Mouse (Mus musculus): ENCODE measurements at regions not wholly inside any gene's neighbourhood (a gene's known extent, or its start where the extent isn't known, plus 50 kb on each side); places are given as distances from the start of the nearest gene placed in this dataset.

DNA sequence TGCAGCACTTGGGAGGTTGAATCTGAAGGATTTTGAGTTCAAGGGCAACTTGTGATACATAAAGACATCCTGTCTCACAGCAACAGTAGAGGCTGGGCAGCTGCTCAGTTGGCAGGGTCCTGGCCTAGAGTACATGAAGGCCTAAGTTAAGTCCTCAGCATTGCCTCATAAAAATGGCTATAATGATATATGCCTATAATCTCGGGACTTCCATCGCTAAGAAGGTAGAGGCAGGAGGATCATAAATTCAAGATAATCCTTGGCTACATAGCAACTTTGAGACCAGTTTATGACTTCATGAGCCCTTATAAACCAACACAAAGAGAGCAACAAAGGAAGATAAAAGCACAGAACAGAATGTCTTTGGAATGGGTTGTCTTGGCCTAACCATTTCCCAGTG is 570.0 kb upstream of the Auts2 start:
- no peak for DNase-seq (ENCODE audit: low spot score in 2 of 2)

DNA sequence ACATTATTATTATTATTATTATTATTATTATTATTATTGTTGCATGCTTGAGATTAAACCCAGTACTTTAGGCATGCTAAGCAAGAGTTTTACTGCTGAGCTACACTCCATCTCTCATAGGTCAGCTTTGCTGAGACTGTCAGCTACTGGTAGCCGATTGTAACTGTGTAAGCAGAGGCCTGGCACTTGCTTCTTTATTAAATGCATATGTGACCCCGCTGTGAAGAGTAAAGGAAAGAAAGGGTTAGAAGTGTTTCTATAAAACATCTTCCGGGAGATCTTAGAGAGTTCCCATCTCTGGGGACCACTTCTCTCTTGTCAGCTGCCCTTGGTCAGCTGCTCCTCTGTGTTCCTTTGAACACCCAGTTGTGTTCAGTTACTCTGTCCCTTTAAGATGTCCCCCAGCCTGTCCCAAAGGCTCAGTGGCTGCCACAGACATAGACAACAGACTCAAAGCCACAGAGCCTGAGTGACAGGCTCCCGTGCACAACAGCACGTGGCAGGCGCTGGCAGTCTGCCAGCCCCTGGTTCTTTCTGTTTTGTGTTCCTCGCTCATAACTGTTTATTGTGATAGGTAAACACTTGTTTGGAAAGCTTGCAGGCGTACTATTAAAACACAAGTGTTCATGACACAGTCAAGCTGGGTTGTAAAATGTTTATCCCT is 563.7 kb upstream of the Auts2 start:
- peak in 1 of 2 experiments; percentile 7 for DNase-seq (ENCODE audit: low spot score in 2 of 2)

- DNase-seq (ENCODE audit: low spot score in 2 of 2) = no peak
These were observed 553.2 kb upstream of the Auts2 start for GRCm38 (mm10) chr5:133096340-133096739.

GRCm38 (mm10) chr5:133084859-133085258 is 541.7 kb upstream of the Auts2 start:
- DNase-seq (ENCODE audit: low spot score in 2 of 2) = no peak

DNA sequence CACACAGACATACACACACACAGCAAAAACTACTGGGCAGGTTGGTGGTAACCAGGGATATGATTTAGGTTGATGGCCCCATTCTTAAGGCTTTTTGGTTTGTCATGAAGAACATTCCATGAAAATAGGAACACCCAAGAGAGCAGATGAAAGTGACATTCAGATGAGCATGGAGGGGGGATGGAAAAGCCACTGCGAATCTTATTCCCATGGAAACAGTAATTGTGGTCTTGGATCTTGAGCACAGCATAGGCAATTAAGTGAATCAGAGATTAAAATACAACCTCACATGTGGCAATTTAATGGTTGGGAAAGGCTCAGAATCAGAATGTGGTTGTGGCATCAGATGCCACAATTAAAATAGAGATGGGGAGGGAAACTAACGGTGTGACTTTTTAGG is 537.6 kb upstream of the Auts2 start:
- DNase-seq (ENCODE audit: low spot score in 2 of 2) = peak in 1 of 2 experiments; percentile 6

DNA sequence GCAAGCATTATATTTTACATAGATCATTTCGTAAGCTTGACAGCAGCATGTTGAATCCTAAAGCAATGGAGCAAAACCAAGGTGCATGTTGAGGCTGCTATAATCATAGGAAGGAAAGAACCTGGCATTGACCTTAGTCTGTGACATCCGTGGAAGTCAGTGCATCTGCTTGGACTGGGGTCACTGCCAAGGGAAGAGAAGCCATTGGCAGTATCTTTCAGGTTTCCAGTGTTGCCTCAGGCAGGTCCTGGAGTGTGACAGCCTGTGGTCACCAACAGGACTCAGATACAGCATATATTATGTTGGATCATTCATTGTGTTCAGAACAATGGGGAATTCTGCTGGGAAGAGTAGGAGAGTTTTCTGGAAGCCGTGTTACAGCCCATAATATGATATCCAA is 535.8 kb upstream of the Auts2 start:
- no peak for DNase-seq (ENCODE audit: low spot score in 2 of 2)

DNA sequence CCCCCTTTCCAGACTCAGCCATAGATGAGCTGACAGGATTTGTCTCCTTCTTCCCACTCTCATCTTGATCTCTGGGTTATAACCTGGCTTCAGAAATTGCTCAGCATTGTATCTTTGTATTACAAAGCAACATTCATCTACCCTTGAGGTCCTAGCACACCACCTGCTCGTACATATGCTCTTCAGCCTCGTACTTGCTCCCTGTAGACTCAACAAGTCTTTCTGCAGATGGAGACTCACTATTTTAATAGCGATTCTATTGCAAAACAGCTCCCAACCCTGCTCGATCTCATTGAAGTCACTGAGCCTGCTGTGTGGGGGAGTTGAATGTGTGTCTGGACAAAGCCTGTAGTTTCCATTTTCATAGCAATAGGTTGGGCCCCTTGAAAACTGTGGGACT is 535.2 kb upstream of the Auts2 start:
- DNase-seq (ENCODE audit: low spot score in 2 of 2) = peak in 1 of 2 experiments; percentile 7

- DNase-seq (ENCODE audit: low spot score in 2 of 2) = no peak
These were observed 530.2 kb upstream of the Auts2 start for GRCm38 (mm10) chr5:133073317-133073716.

DNA sequence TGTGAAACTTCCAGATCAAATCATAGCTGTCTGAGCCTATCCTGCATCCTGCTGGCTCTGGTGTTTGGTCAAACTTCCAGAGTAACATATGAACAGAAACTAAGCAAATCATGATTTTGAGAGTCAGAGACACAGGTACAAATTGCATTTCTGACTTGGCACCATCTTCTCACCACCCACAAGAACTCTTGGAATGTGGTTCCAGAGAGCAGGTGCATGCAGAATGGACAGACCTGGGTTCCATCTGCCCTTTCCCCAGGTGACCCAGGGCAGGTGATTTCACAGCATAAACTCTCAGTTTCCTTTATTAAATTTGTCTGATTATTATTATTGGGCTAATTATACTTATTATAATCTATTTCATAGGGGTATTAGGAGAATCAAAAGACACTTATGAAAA is 527.0 kb upstream of the Auts2 start:
- no peak for DNase-seq (ENCODE audit: low spot score in 2 of 2)

DNA sequence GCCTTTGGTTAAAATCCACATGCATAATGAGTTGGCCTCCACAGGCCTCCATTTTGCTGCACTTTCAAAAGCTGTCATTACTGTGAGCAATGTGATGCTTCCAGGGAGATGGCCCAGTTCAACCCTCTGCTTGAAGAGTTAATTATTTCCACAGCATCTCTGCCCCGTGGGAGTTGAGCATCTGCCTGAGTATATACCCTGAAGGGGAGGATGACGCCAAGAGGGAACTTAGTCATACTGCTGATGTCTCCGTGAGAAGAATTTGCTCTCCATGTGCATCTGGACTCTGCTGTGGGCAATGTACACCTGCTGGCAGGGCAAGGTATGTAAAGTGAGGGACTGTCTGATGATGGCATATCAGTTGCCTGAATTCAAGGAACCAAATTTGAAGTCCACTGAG is 519.3 kb upstream of the Auts2 start:
- peak; percentile 7 to 14 for DNase-seq (ENCODE audit: low spot score in 2 of 2)

- no peak for DNase-seq (ENCODE audit: low spot score in 2 of 2)
These were observed 504.3 kb upstream of the Auts2 start for GRCm38 (mm10) chr5:133047456-133047855.

DNA sequence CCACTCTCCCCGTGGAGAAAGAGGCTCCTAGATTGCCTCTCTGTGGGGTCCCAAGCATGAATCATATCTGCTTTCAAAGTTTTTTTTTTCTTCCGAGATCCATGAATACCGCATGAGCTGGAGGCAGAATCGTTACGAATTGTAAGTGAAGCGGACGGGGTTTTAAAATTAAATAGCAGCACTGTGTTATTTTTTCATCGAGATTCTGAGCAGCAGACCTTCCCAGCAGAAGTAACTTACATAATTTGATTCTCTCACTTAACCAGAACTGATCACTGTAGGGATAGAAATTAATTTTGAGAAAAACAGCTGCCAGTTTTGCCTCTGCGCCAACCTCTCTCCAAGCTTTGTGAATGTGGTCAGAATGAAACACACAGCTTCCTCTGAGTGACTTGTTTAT is 502.5 kb upstream of the Auts2 start:
- DNase-seq (ENCODE audit: low spot score in 2 of 2) = no peak

DNA sequence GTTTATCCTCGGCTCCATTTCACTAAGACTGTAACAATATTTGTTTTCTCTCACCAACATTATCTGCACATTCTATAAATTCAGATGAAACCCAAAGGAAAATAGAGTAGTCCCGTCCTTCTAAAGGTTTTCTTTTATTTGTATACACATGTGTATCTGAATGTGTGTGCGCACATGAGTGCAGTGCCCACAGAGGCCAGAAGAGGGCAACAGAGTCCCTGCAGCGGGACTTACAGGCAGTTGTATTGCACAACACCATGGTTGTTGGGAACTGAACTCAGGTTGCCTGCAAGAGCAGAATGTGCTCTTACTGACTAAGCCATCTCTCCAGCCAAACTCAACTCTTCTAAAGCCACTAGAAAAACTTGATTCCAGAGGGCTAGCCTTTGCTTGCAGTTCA is 484.4 kb upstream of the Auts2 start:
- no peak for DNase-seq (ENCODE audit: low spot score in 2 of 2)

- no peak for DNase-seq (ENCODE audit: low spot score in 2 of 2)
These were observed 482.0 kb upstream of the Auts2 start for GRCm38 (mm10) chr5:133025121-133025520.

DNA sequence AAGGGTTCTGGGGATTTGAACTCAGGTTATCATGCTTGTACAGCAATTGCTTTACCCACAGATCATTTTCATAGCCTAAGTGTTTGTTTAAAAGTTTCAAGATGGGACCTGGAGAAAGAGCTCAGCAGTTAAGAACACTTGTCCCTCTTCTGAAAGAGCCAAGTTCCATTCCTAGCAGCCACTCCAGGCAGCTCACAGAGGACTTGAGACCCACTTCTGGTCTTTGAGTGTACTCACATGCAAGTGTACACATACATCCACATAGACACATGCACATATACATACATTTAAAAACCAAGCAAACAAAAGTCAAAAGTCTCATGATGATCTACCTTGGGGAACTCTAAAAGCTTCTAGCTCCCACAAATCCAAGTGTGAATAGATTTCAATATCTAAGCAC is 477.7 kb upstream of the Auts2 start:
- no peak for DNase-seq (ENCODE audit: low spot score in 2 of 2)

GRCm38 (mm10) chr5:133020116-133020515 is 477.0 kb upstream of the Auts2 start:
- no peak for DNase-seq (ENCODE audit: low spot score in 2 of 2)

DNA sequence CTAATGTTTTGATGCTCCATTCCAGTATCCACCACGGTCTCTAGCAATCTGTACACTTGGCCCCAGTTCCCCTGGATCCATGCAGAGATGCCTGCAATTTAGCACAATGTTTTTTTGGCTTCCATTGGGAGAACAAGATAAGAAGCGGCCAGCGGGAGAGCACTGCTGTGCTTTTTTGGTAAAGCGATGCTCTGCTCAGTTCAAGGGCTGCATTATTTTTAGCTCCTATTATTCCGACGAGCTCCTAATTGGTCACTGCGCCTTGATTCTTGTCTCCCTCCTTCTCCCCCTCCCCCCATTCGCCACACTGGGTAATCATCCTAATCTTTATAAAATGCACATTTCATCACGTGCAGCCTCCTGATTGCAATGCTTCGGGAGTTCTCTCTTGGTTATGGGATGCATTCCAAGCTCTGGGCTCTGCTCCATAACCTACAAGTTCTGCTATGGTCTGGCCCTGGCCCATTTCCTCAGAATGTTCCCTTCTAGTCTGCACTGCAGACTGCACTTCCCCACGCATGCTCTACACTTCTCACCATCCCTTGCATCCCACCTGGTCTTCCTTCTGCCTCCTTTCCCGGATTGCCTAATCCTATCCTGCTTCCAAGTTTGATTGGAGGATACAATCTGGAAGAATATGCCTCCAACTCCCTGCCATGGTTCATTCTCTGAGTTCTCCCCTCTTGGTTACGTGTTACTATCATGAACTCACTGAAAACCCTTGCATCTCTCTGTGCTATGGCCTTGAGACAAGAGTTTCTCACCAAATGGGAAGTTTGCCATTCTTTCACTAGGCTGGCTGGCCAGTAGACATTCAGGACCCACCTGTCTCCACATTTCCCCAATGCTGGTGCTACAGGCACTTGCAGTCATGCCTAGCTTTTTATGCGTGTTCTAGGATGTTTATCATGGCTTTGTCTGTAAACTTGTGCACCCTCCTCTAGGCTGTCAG is 467.8 kb upstream of the Auts2 start:
- DNase-seq (ENCODE audit: low spot score in 2 of 2) = peak; percentile 81 to 84

DNA sequence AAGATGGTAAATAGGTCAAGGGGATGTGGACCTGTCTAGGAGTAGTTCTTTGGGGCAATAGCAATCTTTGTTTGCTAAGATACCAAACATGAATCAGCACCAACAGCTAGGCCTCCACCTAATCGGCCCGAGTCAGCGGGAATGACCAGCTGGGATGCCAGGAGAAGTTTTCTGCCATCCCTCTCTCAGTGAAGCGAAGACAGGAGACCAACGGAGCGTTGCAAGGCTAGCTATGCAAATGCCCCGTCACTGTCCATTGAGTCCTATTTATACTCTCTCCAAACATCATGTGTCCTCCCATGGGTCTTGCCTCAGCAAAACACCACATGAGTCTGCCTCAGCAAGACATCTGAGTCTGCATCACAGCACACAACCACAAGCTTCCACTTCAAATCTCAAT is 439.7 kb upstream of the Auts2 start:
- no peak for DNase-seq (ENCODE audit: low spot score in 2 of 2)

GRCm38 (mm10) chr5:132979013-132979412 is 435.9 kb upstream of the Auts2 start:
- no peak for DNase-seq (ENCODE audit: low spot score in 2 of 2)

DNA sequence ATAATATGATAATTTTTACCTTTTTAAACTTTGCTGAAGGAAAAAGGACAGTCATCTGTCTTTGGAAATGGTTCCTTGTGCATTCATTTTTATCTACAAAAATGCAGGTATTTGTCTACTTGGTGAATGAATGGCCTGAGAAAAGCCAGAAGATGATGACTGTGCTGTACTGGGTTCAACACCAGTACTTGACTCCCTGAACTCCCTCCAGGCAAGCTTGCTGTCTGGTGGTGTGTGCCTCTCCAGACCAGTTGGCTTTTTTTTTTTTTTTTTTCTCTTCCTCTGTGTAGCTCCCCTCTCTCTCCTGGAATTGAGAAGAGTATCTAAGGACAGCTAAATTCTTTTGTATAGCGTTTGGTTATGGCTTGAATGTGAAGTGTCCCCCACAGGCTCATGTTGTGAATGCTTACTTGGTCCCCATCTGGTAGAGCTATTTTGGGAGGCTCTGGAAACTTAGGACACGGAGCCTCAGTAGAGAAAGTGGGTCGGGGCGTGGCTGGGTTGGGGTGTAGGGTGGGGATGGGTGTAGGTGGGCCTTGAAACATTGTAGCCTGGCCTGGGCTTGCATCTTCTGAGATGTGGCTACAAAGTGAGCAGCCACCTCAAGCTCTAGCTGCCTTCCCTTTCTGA is 432.3 kb upstream of the Auts2 start:
- no peak for DNase-seq (ENCODE audit: low spot score in 2 of 2)

GRCm38 (mm10) chr5:132974876-132975275 is 431.7 kb upstream of the Auts2 start:
- DNase-seq (ENCODE audit: low spot score in 2 of 2) = no peak

DNA sequence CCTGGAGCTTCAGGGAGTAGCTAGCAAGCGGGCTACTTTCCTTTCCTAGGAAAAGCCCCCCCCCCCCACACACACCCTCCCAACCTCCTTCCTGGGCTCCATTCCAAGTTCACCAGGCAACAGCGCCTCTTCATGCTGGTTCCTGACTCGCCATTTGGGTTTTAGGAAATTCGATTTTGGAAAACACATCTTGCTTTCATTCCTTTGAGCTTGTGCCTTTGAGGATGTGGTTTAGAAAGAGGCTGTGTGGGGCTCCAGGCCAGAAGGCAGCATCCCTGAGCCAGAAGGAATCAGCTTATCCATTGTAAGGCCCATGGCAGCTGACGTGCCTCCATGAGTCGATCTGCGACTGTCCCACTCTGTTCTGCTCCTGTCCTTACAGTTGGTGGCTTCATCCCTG is 427.9 kb upstream of the Auts2 start:
- DNase-seq (ENCODE audit: low spot score in 2 of 2) = no peak

All from layer of hippocampus, adult 8-10 months (tissue).